Mouse (Mus musculus) olfactory bulb, adult 2 months (tissue): ENCODE measurements around the gene Mms19. TPM values are rescaled to one million over a fixed set of nuclear protein-coding genes. Genes with fewer than 3 reads are reported as not detected.

Source experiments
- H3K27ac ChIP-seq: fragments of 200-500 bp; 2 replicates; pipeline ENCODE4 v1.5.1; 2012; ENCODE audit warnings: low read depth, low read length; ENCODE audit not compliant: insufficient read depth
- H3K4me1 ChIP-seq: fragments of 200-500 bp; 2 replicates; pipeline ENCODE4 v1.6.1; 2012; ENCODE audit warnings: low read length; ENCODE audit not compliant: control insufficient read depth, insufficient read depth
- H3K4me3 ChIP-seq: fragments of 200-500 bp; 2 replicates; pipeline ENCODE4 v1.5.1; 2012; ENCODE audit warnings: mild to moderate bottlenecking, low read depth, low read length, moderate library complexity; ENCODE audit not compliant: insufficient read depth
- CTCF ChIP-seq: fragments of 200-500 bp; IDR thresholded peaks from 2 replicates; pipeline ENCODE4 v1.5.1; 2012; ENCODE audit warnings: low read depth, mild to moderate bottlenecking, low read length, moderate library complexity; ENCODE audit not compliant: insufficient read depth
- POLR2A ChIP-seq: fragments of 200-500 bp; IDR thresholded peaks from 2 replicates; pipeline ENCODE4 v1.6.1; 2012; ENCODE audit warnings: mild to moderate bottlenecking, low read depth, low read length, moderate library complexity; ENCODE audit not compliant: insufficient read depth
- WGBS: fragments of 180-500 bp; shearing (Covaris S2); methylation state at CpG from one replicate; pipeline ENCODE4 v1.1.7; 2018; 5-methylcytosine and 5-hydroxymethylcytosine counted together
- polyA plus RNA-seq: library from polyadenylated mRNA; stranded (reverse); fragments of >200 nt; gene quantifications from 2 replicates; pipeline ENCODE4 v1.2.4, GENCODE M21; 2012; ENCODE audit warnings: low replicate concordance; ENCODE audit not compliant: missing spikeins, insufficient read depth, insufficient read length

Mms19 gene
- polyA plus RNA-seq, 1 experiment: not detected

DNA sequence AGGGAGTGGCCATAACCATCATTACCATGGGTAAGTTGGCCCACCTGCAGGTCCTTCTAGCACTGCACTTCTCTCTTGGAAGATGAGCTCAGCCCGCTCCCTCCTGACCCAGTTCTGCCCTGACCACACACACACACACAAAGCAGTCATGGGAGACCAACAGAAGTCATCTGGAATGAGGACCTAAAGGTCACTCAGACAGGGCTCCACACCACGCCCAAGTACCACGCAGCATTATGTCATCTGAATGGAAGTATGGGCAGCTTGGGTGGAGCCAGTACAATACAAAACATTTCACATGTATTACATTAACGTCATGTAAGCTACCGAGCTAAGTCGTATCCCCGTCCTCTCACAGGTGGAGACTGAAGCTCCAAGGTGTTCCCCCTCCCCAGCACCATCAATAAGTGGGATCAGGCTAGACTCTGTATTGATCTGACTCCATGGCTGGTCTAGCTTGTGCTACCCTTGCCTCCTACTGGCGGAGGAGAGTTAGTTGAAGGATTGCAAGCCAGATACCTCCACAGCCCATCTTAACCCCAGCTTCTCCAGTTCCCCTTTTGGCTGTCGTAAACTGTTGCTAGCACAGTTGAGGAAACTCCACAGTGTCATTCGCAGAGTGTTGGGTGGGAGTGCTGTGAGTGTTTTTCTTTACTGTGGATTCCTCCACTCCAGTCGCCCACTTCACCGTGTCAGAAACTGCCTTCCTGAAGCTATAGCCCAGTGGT lies 20.5 kb upstream of the Mms19 start:
- Histone ChIP-seq H3K4me3 (no peak overlapping the region), H3K27ac (no peak overlapping the region), H3K4me1 (peaks cover 9% of the 10 kb centered on the region)
- WGBS: 94% methylated on average over 12 of the region's 12 CpGs
- TF ChIP-seq CTCF (no peak), POLR2A (no peak)

DNA sequence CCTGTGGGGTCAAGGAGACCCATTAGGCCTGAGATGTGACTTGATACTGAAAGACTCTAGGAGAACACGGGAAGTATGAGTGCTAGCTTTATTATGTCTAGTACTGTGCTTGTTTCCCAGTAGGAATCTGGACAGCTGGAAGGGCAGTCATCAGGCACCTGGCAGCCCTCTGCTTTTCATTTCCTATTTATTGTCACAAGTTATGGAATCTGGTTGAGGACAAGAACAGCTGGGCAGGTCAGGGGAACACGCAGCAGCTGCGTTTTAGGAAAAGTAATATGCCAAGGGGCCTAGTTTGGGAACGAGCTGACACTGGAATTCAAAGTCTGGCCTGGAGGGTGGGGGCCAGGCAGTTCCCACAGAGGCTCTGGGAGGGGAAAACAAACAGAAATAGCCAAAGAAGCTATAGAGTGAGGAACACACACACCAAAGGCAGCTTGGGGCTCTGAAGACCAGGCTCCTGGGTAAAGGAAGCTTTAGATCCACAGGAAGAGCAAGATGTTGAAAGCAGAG lies 19.5 kb upstream of the Mms19 start:
- Histone ChIP-seq H3K27ac (no peak overlapping the region), H3K4me1 (peaks cover 5% of the 10 kb centered on the region), H3K4me3 (no peak overlapping the region)
- 80% methylated on average over 4 of the region's 4 CpGs for WGBS
- TF ChIP-seq CTCF (no peak), POLR2A (no peak)

GRCm38 (mm10) chr19:41999688-42000283 lies 18.8 kb upstream of the Mms19 start:
- H3K27ac ChIP-seq: no peak overlapping the region
- H3K4me1 ChIP-seq: peaks cover 10% of the 10 kb centered on the region
- no peak overlapping the region for H3K4me3 ChIP-seq
- WGBS: 88% methylated on average over 4 of the region's 4 CpGs
- TF ChIP-seq CTCF (no peak), POLR2A (no peak)

GRCm38 (mm10) chr19:41998770-41999548 lies 18.0 kb upstream of the Mms19 start:
- 85% methylated on average over 9 of the region's 9 CpGs for WGBS
- H3K4me1 ChIP-seq: peaks cover 14% of the 10 kb centered on the region
- H3K4me3 ChIP-seq: no peak overlapping the region
- no peak overlapping the region for H3K27ac ChIP-seq
- TF ChIP-seq POLR2A: no peak
- no peak for TF ChIP-seq CTCF

DNA sequence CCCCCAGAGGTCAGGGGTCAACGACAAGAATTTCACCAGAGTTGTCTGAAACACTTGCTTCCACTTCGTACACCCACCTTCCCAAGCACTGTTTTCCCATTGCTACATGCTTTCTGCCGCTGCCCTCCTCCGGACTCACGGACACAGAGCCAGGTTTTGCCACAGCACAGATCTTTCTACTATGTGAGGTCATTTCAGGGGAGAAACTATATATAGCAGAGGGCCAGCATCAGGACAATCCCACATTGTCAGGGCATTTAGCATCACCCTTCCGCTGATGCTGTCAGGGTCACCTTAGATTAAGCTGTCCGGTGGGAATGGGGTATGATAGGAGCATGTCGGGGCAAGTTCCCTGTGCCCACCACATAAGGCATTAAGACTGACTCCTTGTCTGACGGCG lies 16.1 kb upstream of the Mms19 start:
- Histone ChIP-seq H3K4me3 (no peak overlapping the region), H3K4me1 (peaks cover 24% of the 10 kb centered on the region), H3K27ac (no peak overlapping the region)
- 95% methylated on average over 10 of the region's 10 CpGs for WGBS
- no peak for TF ChIP-seq CTCF
- TF ChIP-seq POLR2A: no peak

DNA sequence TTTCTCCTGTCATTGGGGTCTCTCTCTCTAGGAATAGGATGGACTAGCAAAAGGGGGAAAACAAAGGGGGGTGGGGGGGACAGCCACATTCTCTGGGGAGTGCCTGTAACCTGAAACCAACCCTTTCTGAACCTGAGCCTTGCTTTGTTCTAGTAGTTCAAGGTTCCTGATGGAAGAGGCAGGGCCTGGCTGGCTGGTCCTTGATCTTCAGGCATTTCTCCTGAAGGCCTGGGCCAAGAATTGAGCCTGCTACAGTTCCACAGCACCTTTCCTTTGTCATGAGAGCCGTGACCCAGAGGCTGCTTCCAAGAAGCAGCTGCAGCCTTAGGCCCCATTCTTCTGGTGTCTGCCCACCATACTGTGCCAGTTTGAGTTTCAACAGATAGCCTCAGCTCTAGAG lies 14.5 kb upstream of the Mms19 start:
- 88% methylated on average over 1 of the region's 1 CpGs for WGBS
- Histone ChIP-seq H3K4me3 (no peak overlapping the region), H3K4me1 (peaks cover 34% of the 10 kb centered on the region), H3K27ac (no peak overlapping the region)
- TF ChIP-seq POLR2A (no peak), CTCF (no peak)

GRCm38 (mm10) chr19:41994023-41994422 lies 13.1 kb upstream of the Mms19 start:
- 92% methylated on average over 7 of the region's 7 CpGs for WGBS
- Histone ChIP-seq H3K27ac (no peak overlapping the region), H3K4me3 (no peak overlapping the region), H3K4me1 (peaks cover 30% of the 10 kb centered on the region)
- TF ChIP-seq CTCF (no peak), POLR2A (no peak)

DNA sequence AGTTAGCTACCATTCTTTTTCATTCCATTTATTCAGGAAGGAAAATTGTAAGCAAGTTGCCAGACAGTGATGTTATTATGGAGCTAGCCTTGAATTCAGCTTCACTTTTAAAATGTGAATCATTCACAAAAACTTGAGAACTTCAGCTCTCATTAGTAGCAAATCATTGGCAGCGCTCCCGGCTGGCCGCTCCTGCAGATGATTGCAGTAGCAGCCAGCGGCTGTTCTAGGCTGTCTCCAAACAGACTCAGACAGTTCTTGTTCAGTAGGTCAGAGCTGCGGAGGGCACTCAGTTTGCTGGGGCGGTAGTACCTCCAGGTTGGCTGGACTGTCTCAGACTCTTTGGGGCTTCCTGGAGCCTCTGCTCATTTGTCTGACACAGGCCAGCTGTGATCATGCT lies 12.5 kb upstream of the Mms19 start:
- Histone ChIP-seq H3K4me3 (no peak overlapping the region), H3K27ac (no peak overlapping the region), H3K4me1 (peaks cover 30% of the 10 kb centered on the region)
- TF ChIP-seq CTCF (no peak), POLR2A (no peak)
- 29% methylated on average over 6 of the region's 6 CpGs for WGBS

DNA sequence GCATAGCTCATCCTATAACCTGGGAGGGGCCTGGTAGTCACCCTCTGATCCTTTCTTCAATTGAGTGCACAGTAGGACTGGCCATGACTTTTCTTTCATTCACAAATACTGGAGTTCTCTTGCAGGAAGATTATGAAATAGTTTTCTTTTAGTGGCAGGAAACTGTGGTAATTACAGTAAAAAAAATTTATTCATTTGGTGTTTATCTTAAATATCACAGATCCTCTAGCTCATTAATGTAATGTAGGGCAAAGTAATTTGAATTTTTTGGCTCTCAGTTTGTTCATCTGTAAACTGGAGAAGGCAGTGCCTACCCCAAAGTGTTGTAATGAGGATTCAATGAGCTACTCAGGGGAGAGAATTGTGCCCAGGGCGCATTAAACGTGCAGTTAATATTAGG lies 12.0 kb upstream of the Mms19 start:
- H3K4me1 ChIP-seq: peaks cover 30% of the 10 kb centered on the region
- no peak overlapping the region for H3K27ac ChIP-seq
- 46% methylated on average over 2 of the region's 2 CpGs for WGBS
- no peak overlapping the region for H3K4me3 ChIP-seq
- TF ChIP-seq POLR2A: no peak
- no peak for TF ChIP-seq CTCF
